Mouse (Mus musculus): Measurements from ENCODE around the gene Sdc4.

The Sdc4 gene

DNA sequence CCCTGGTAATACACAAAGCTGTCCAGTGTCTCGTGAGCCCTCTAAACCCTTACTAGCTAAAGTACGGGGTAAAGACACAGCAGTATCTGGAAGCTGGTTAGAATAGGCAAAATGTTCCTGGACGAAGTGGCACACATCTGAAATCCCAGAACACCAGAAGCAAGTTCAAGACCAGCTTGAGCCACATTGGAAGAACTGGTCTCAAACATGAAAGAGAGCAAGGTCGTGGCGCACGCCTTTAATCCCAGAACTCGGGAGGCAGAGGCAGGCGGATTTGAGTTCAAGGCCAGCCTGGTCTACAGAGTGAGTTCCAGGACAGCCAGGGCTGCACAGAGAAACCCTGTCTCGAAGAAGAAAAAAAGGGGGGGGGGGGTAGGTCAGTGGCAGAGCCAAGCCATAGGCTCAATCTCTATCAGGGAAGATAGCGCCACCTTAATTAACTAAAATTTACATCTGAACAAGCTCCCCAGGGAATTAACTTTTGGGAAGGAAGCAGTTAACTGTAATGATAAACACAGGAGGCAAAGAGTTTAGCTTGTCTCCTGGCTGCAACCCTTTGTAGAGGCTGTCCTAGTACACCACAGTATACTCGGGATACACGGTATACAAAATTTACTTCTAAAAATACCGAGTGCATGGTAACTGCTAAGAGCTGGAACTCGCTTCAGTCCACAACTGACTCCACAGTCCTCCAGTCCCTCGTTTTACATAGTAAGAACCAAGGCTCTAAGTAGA lies 13.6 kb downstream of the Sdc4 start:
- DNase-seq = no peak

DNA sequence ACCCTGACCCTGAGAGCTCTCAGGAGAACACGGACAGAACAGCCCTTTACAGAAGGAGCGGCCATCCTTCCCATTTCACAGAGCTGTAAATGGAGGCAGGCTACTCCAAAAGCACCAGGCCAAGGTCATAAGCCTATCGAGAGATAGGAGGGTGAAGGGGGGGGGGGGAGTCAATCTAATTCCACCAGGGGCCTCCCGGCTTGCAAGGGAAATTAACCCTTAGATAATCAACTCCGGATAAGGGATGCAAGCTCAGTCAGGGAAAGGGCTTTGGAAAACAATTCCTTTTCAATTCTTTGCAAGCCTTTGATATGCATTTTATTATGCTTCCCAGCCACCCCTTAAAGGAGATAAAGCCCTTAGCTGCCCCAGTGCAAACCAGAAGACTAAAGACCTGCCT lies 15.2 kb downstream of the Sdc4 start:
- DNase-seq = no peak

DNA sequence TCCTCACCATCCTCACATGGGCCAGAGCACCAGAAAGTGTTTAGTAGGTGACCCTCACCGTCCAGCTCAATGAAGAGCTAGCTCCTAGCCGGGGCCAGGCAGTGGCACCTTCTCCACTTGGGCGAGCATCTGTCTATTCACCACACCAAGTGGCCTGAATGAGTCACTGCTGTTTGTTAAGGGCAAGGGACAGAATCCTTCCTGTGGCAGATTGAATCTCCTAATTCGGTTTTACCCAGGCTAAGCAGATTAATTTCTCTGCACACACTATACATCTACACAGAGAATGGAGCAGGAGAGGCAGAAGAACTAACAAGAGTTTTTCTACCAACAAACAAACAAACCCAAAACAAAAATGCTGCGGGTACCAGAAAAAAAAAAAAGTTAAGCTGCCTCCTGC lies 16.7 kb downstream of the Sdc4 start:
- DNase-seq = no peak

DNA sequence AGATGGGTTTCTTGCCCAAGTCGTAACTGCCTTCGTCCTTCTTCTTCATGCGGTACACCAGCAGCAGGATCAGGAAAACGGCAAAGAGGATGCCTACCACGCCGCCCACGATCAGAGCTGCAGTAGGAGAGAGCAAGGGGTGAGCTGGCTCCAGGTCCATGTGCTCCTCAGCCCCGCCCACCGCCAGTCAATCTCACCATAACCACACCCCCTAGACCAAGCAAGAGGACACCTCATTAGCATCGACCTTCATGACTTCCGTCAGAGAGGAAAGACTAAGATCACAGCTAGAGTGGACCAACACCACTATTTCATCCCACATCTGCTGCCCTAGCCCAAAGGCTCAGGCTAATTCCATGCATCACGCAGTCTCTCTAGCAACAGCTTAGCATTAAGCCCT lies 17.6 kb downstream of the Sdc4 start:
- no peak for DNase-seq

DNA sequence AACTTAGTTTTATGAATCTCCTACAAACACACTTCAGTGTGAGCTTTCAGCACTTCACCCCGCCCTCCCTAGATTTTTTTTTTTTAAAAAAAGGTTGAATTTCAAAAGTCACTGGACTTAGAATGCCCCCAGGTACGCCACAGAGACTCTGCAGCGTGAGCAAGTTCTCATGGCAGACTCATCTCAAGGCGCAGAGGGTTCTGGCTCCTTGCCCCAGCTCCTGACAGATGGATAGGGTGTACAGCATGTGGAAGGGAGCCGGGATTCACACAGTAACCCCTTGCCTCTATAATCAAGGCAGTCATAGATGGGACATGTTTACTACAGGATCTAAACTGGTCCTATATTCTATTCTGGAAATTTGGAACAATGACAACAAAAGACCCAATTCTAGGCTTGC lies 18.3 kb downstream of the Sdc4 start:
- DNase-seq = peak; percentile 65

DNA sequence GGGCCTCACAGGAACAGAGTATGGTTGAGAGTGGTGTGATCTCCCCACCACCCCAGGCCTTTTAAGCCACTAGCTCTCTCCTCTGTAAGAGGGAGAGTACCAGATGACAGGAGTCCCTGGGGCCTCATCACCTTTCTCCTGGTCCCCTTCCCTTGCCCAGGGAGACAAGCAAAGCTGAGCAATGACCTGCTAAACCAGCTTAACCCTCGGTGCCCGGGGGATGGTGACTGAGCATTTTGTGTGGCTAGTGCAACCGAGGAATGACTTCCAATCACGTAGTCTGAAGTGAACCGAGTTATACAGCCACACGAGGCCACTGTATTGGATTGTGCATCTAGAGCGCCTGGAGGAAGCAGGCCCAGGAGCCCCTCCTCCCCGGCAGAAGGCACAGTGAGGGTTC lies 19.3 kb downstream of the Sdc4 start:
- DNase-seq = no peak

DNA sequence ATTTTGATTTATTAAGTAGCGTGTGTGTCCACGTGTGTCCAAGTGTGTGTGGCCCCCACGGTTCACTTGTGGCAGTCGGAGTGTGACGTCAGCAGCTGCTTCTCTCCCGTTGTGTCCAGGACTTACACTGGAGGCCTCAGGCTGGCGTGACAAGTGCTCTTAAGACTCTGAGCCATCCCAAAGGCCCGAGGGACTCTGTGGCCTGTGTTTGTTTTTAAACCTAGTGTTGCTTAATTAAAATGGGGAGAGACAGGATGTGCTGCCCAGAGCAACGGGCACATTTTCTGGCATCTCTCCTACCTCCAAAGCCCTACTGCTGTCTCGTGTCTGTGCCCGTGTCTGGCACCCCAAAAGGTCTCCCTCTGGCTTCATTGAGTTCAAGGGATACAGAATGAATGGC lies 20.2 kb downstream of the Sdc4 start:
- DNase-seq = no peak

DNA sequence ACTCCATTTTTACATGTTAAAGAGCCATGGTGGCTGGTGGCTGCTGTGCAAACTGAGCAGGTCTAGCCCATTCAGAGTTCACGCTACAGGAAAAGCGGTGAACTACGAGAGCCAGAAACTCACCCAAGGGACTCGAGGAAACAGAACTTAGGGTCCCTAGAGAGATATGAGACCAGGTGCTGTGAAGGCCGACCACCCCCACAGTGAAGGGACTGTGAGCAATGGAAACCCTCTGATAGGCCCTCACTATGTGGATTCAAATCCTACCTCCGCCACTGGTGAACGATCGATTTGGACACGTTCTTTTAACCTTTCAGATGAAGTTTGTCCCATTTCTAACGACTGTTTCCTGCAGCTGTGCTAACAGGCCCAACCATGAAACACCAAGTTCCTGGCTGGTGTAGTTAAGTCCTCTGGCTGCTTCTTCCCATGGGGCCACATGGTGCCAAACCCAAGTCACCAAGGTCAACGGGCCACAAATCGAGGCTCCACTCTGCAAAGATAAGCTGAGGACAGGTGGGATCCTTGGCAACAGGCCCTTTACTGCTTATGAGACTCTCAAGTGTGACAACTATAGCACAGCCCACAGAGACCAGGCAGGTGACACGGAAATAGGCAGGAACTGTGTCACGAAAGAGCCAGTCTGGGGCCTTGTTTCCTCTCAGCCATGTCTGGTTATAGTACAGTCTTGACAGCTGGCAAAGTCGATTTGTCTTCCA lies 20.9 kb downstream of the Sdc4 start:
- DNase-seq = no peak

DNA sequence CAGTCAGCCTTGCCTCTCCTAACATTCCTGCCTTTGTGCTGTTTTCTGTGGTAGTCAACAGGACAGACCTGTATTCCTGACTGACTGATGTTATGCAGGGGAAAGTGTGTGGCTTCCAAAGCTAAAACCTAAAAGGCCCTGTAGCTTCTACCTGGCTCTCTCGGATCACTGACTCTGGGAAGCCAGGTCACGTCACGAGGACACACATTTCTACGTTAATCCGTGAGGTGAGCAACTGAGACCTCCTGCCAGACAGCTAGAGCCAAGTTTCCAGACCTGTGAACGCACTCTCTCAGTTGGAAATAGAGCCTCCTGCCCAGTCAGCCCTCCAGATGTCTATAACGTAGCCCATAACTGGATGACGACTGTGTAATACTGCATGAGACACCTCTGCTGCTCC lies 21.7 kb downstream of the Sdc4 start:
- DNase-seq = peak; percentile 81

DNA sequence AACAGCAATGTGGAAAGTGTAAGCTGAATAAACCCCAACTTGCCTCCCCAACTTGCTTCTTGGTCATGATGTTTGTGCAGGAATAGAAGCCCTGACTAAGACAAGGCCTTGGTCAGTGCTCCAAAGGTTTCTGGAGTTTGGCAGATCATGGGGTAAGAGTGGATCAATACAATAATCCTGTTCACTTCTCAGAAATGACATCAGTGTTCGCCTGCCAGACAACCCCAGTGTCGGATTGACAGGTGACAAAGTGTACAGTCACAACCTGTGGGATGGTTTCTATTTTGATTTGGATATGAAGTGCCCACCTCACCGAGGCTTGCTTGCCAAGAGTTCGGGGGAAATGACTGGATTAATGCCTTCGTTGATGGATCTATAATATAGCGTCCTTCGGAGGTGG lies 22.4 kb downstream of the Sdc4 start:
- no peak for DNase-seq

DNA sequence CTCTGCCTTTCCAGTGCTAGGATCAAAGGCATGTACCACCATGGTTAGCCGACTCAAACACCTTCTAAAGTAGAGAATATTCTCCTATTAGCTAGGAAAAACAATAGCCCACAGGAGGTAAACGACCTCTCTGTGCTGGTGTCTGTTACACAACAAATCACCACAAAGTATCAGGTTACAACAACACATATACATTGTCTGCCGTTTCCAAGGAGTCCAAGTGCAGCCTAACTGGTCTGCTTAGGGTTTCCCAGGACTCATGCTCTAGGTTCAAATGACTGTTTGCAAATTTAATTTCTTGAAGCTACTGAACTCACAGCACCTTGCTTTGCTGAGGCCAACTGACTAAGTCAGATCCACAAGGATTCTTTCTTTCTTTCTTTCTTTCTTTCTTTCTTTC lies 24.2 kb downstream of the Sdc4 start:
- no peak for DNase-seq

DNA sequence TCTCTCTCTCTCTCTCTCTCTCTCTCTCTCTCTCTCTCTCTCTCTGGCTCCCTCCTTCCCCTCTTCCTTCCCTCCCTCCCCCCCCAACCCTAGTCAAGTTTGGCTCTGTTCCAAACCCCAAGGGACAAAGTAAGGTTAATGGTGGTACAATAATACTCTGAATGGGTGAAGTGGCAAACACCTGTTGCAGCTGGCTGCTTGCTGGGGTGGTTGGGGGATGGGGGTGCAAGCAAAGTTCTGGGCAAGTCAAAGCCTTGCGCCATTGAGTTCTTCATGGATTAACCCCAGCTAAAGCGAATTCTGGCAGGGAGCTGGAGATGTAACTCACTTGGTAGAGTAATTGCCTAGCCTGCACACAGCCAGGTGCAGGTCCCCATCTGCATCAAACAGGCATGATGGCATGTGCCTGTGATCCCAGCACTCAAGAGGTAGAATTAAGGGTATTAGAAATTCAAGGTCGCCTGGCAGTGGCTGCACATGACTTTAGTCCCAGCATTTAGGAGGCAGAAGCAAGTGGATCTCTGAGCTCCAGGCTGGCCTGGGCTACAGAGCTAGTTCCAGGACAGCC lies 25.3 kb downstream of the Sdc4 start:
- peak; percentile 75 for DNase-seq

DNA sequence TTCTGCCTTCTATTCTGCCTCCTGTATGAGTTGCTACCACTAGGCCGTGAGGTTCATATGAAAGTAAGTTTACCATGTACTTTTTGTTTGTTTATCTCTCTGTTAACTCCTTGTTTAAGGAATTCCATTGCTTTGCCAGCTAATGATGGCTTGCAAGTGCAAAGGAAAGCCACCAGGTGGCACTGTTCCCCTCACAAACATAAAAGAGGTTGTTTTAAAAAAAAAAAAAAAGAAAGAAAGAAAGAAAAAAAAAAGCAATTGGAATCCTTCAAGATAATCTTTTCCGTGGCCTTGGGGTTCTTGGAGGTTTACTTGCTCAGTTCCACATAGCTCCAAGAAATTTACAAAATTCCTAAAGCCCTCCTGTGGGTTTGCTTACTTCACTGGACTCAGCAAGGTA lies 26.5 kb downstream of the Sdc4 start:
- no peak for DNase-seq

DNA sequence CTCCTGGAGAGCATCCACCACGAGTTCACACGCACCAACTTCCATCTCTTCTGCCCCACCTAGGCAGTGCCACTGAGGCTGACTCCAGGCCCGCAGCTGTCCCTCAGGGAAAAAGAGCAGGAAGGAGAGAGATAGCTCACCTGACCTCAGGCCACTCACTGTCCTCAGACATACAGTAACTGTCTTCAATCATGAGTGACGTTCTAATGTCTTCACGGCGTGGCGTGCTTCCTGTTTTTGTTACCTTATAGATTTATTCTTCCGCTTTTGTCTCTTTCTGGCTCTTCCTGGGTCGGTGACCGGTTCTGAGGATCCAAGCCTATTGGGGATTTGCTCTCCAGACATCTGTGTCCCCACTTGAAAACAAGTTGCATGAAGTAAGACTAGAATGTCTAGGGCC lies 29.1 kb downstream of the Sdc4 start:
- DNase-seq = no peak

DNA sequence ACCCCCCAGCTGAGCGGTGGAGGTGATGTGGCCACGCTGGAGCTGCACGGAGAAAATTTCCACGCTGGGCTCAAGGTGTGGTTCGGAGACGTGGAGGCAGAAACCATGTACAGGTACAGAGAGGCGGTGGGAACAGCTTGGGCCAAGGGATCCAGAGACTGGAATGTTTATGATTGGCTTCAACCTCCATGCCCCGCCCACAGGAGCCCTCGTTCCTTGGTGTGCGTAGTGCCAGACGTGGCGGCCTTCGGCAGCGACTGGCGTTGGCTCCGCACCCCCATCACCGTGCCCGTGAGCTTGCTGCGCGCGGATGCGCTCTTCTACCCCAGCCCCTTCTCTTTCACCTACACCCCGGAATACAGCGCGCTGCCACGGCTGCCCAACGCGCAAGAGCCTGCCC lies 29.5 kb downstream of the Sdc4 start:
- DNase-seq = no peak

DNA sequence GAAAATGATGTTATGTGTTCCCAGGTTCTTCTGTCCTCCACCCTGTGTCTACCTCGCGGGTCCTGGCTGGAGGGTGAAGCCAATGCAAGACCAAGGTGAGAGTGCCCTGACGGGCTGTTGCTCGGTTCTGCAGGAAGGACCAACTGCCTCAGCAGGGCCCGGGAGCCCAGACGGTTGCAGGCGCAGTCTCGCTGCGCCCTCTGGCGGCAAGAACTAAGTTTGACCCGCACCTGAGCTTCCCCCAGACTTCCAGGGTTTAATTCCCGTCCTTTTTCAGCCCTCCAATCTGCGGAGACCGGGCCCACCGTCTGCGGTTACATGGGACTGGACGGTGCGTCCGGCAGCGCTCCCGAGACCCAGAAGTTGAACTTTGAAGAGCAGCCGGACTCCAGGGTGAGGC lies 36.0 kb downstream of the Sdc4 start:
- peak; percentile 46 for DNase-seq

DNA sequence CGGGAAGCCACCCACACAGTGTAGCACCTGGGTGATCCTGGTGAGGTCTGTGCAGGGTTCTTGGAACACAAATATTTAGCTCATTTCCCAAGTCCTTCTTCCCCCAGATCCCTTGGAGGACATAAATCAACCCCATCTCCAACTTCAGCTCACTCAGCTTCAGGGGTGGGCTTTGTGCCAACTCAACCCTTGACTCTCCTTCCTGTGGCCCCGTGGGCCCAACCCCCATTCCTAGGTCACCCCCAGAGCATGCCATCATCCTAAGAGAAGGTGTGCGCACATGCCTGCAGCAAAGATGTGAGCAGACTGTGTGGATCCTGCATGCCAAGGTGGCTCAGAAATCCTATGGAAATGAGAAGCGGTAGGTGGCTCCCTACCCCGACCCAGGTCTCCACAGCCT lies 38.2 kb downstream of the Sdc4 start:
- no peak for DNase-seq

DNA sequence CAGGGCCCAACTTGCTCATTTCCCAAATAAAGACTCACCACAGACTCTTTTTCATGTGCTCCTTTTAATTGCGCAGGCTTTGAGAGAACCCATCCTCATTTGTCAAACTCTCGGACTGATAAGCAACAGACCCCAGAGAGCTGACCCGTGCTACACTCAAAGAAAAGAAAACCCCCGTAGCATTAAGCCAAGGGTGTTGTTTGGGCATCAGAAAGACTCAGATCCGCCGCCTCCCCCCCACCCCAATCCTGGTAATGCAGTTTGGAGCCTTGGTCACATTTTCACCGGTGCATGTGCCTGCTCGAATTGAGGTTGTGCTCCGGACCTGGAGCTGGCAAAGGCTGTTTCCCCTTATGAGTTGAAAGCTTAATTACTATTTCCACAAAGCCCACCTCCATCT lies 38.6 kb downstream of the Sdc4 start, which contains the start of gene Matn4:
Gene Matn4, minus strand, starts transcription at position 101 of the 400 bp plus-strand sequence.
- DNase-seq = no peak

DNA sequence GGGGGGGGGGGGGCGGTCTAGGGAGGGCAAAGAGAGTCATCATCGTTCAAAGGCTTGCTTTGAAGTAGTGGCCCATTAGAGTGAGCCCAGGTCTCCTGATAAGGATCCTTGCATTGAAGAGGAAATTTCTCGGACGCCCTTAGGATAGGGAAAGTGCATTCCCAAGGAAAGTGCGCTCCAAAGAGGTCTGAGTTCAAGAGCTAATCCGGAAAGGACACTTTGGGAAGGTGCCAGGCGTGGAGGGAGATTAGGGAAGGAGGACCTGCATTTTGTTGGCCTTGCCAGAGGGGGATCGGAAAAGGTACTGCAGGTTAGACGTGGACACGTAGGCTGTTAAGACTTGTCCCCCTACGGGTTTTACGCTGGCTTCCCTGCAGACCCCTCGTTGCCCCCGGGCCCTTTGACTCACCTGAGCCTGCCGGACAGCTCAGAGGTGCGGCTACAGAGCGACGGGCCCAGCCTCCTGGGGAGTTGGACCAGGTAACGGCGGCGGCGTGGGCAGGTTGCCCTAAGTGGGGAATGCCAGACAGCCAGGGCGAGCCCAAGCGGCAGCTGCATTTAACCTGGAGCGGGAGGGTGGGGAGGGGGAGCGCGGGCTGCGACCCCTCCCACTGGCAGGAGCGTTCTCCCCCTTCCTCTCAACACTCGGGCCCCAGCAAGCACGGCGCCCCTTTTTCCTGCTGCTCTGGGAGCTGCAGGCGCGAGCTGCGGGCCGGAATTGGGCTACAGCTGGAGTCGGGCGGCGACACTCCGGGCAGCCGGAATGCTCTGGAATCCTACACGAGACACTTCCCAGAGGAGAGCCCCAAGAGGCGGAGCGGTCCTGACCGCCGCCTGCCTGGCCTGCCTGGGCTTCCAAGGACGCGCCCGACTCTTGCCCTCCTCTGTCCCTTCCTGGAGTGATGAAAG lies 39.4 kb downstream of the Sdc4 start:
- DNase-seq = peak; percentile 44

DNA sequence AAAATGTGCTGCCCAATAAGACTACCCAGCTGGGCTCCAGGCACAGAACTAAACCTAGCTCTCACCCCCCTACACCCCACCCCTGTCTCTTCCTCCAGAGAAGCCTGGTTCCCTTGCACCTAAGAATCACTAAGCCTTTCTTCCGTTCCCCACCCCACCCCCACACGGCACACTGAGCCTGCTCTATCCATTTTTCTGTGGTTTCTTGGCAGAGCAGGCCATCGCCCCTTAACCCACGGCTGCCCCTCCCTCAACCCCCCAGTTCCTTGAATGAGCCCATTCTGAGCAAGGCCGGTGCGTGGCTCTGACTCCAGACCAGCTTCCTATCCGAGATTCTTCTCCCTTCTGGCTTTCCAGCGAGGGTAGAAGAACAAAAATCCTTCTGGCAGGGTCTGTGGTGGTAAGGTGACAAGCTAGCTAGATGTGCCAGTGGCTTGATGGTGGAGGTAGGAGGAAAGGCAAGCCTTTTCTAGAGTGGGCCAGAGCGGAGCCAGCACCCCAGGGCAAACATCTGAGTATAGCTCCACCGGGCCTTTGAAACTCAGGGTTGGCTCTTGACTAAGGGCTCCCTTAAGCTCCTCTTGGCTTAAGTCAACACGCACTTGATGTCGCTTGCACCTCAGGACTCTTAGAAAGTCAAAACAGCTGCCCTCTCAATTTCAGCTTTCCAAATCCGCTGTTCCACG lies 40.1 kb downstream of the Sdc4 start:
- DNase-seq = no peak

DNA sequence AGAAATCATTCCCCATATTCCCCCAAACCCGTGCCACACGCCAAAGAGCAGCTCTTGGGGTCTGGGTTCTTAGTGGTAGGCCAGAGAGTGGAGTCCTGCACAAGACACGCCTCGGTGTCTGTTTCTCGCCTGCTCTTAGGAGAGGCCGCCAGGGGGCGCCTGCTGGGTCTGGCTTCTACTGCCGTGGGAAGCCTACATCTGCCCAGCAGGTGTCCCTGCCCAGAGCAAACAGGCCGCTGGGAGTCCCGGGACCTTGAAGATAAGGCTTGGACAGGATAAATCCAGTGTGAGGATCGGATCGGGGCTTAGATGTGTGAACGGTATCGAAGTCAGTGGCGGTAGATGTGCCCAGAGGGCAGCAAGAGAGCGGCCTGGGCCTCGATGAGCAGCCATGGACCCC lies 40.8 kb downstream of the Sdc4 start, which contains the start of gene Rbpjl:
Gene Rbpjl, plus strand, starts transcription at position 236 of the 400 bp plus-strand sequence.
- DNase-seq = peak; percentile 72

DNA sequence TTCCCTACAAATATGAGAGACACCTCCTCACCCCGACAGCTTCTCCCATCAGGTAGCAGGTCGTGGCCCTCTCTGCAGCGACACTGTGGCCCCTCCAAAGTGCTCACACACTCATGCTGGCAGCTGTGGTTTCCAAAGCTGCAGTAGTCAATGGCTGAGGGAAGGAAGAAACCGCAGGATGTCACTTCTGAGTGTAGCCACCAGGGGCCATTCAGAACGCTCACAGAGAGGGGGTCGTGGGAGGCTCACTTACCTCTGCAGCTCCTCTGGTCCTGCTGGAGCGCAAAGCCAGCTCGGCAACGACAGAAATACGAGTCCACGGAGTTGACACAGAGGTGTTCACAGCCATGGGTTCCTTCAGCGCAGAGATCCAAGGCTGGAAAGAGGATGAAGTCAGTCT lies 46.8 kb downstream of the Sdc4 start:
- no peak for DNase-seq

DNA sequence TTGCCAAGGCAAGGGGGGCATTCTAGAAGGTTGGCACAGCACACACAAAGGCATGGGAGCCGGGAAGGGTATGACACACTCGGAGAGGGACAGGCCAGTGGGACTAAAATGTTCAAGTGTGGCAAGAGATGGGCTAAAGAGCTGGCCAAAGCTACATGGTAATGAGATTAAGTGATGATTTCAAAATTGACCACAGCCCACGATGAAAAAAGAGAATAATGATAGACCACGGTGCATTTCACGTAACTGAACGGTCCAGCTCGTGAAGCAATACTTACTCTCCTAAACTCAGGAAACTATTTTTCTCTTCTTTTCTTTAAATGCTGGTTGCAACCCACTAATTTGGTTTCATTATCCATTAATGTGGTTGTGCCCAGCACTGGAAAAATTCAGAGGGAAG lies 47.6 kb downstream of the Sdc4 start:
- DNase-seq = no peak
